Mouse (Mus musculus): ENCODE data around the gene Gm29427. TPM values are rescaled to one million over a fixed set of nuclear protein-coding genes. Genes with fewer than 3 reads are reported as not detected.
A peak's percentile ranks its signal among the peaks of the same experiment; 100 is the strongest.

Gene Gm29427
- polyA plus RNA-seq, 1 experiment, result not detected

- Histone ChIP-seq H3K4me1 (ENCODE audit: control insufficient read depth, insufficient read depth, low read length) (no peaks in the 10 kb centered on the region), H3K4me3 (ENCODE audit: insufficient read depth, low read depth, low read length) (no peak overlapping the region), H3K27ac (ENCODE audit: insufficient read depth, low read depth, low read length) (no peak overlapping the region)
- TF ChIP-seq POLR2A (IDR thresholded peaks at IDR 0.05; ENCODE audit: insufficient read depth, low read depth, low read length), result no peak
- TF ChIP-seq CTCF (IDR thresholded peaks at IDR 0.05; ENCODE audit: insufficient read depth, low read depth, low read length), result no peak
- whole genome bisulfite sequencing, result 45% methylated on average over 4 of the region's 4 CpGs
These were observed 71.5 kb downstream of the Gm29427 start for GRCm38 (mm10) chr1:130644103-130644502.

GRCm38 (mm10) chr1:130640967-130641366 lies 74.6 kb downstream of the Gm29427 start:
- Histone ChIP-seq H3K27ac (ENCODE audit: insufficient read depth, low read depth, low read length) (no peak overlapping the region), H3K4me3 (ENCODE audit: insufficient read depth, low read depth, low read length) (no peak overlapping the region), H3K4me1 (ENCODE audit: control insufficient read depth, insufficient read depth, low read length) (no peaks in the 10 kb centered on the region)
- TF ChIP-seq POLR2A (IDR thresholded peaks at IDR 0.05; ENCODE audit: insufficient read depth, low read depth, low read length) (no peak), CTCF (IDR thresholded peaks at IDR 0.05; ENCODE audit: insufficient read depth, low read depth, low read length) (no peak)

GRCm38 (mm10) chr1:130633761-130634410 lies 81.7 kb downstream of the Gm29427 start:
- no peak overlapping the region for H3K27ac ChIP-seq (ENCODE audit: insufficient read depth, low read depth, low read length)
- TF ChIP-seq POLR2A (IDR thresholded peaks at IDR 0.05; ENCODE audit: insufficient read depth, low read depth, low read length) (no peak), CTCF (IDR thresholded peaks at IDR 0.05; ENCODE audit: insufficient read depth, low read depth, low read length) (peak; percentile 64; the same call in 1 of the 2 replicates)
- no peaks in the 10 kb centered on the region for H3K4me1 ChIP-seq (ENCODE audit: control insufficient read depth, insufficient read depth, low read length)
- H3K4me3 ChIP-seq (ENCODE audit: insufficient read depth, low read depth, low read length), result no peak overlapping the region
- 30% methylated on average over 16 of the region's 16 CpGs for WGBS

GRCm38 (mm10) chr1:130633316-130633715 lies 82.3 kb downstream of the Gm29427 start:
- no peaks in the 10 kb centered on the region for H3K4me1 ChIP-seq (ENCODE audit: control insufficient read depth, insufficient read depth, low read length)

GRCm38 (mm10) chr1:130629521-130629920 lies 86.1 kb downstream of the Gm29427 start, which contains the start of gene Zp3r:
TSS of gene Zp3r (minus strand) at chr1:130629621.
- WGBS, result 96% methylated on average over 2 of the region's 2 CpGs
- TF ChIP-seq POLR2A (IDR thresholded peaks at IDR 0.05; ENCODE audit: insufficient read depth, low read depth, low read length) (no peak), CTCF (IDR thresholded peaks at IDR 0.05; ENCODE audit: insufficient read depth, low read depth, low read length) (no peak)
- H3K27ac ChIP-seq (ENCODE audit: insufficient read depth, low read depth, low read length), result no peak within 1 kb of the TSS
- no peaks in the 10 kb centered on the region for H3K4me1 ChIP-seq (ENCODE audit: control insufficient read depth, insufficient read depth, low read length)
- no peak within 1 kb of the TSS for H3K4me3 ChIP-seq (ENCODE audit: insufficient read depth, low read depth, low read length)

More at GRCm38 (mm10) chr1:130633316-130633715, 82.3 kb downstream of the Gm29427 start:
- TF ChIP-seq POLR2A (IDR thresholded peaks at IDR 0.05; ENCODE audit: insufficient read depth, low read depth, low read length) (no peak), CTCF (IDR thresholded peaks at IDR 0.05; ENCODE audit: insufficient read depth, low read depth, low read length) (no peak)
- WGBS, result 87% methylated on average over 8 of the region's 8 CpGs
- no peak overlapping the region for H3K4me3 ChIP-seq (ENCODE audit: insufficient read depth, low read depth, low read length)
- H3K27ac ChIP-seq (ENCODE audit: insufficient read depth, low read depth, low read length), result no peak overlapping the region

Other genes with a start within 250 kb of the Gm29427 start
- gene Zp3r, start 86.2 kb downstream of the Gm29427 start, polyA plus RNA-seq (2012; ENCODE audit: insufficient read depth, insufficient read length, low replicate concordance, missing spikeins), result not detected in 2 replicates
- not detected in 2 replicates for gene C4bp, start 54.2 kb downstream of the Gm29427 start, polyA plus RNA-seq (2012; ENCODE audit: insufficient read depth, insufficient read length, low replicate concordance, missing spikeins)
- gene Yod1, start 1.5 kb upstream of the Gm29427 start, polyA plus RNA-seq (2012; ENCODE audit: insufficient read depth, insufficient read length, low replicate concordance, missing spikeins), result not detected in 2 replicates
- not detected in 2 replicates for gene Pfkfb2, start 13.5 kb upstream of the Gm29427 start, polyA plus RNA-seq (2012; ENCODE audit: insufficient read depth, insufficient read length, low replicate concordance, missing spikeins)
- not detected in 2 replicates for gene AA986860, start 16.2 kb upstream of the Gm29427 start, polyA plus RNA-seq (2012; ENCODE audit: insufficient read depth, insufficient read length, low replicate concordance, missing spikeins)
- gene Fcamr, start 85.1 kb upstream of the Gm29427 start, polyA plus RNA-seq (2012; ENCODE audit: insufficient read depth, insufficient read length, low replicate concordance, missing spikeins), result not detected in 2 replicates
- gene Pigr, start 110.9 kb upstream of the Gm29427 start, polyA plus RNA-seq (2012; ENCODE audit: insufficient read depth, insufficient read length, low replicate concordance, missing spikeins), result not detected in 2 replicates
- gene Fcmr, start 149.9 kb upstream of the Gm29427 start, polyA plus RNA-seq (2012; ENCODE audit: insufficient read depth, insufficient read length, low replicate concordance, missing spikeins), result not detected in 2 replicates
- gene Il24, start 171.7 kb upstream of the Gm29427 start, polyA plus RNA-seq (2012; ENCODE audit: insufficient read depth, insufficient read length, low replicate concordance, missing spikeins), result not detected in 2 replicates
- not detected in 2 replicates for gene Il20, start 195.7 kb upstream of the Gm29427 start, polyA plus RNA-seq (2012; ENCODE audit: insufficient read depth, insufficient read length, low replicate concordance, missing spikeins)
- gene Il19, start 224.3 kb upstream of the Gm29427 start, polyA plus RNA-seq (2012; ENCODE audit: insufficient read depth, insufficient read length, low replicate concordance, missing spikeins), result not detected in 2 replicates

All from olfactory bulb, adult 2 months (tissue).